Mouse (Mus musculus) stomach, postnatal 0 days (tissue): ENCODE measurements around the gene Odf2.

Experiments used
- CTCF ChIP-seq: IDR thresholded peaks from 2 replicates; pipeline ENCODE4 v1.5.1; 2016; ENCODE audit warnings: antibody characterized with exemption, low read depth, mild to moderate bottlenecking, moderate library complexity
- EP300 ChIP-seq: optimal IDR thresholded peaks from 2 replicates; pipeline ENCODE3; 2016; ENCODE audit warnings: antibody characterized with exemption

DNA sequence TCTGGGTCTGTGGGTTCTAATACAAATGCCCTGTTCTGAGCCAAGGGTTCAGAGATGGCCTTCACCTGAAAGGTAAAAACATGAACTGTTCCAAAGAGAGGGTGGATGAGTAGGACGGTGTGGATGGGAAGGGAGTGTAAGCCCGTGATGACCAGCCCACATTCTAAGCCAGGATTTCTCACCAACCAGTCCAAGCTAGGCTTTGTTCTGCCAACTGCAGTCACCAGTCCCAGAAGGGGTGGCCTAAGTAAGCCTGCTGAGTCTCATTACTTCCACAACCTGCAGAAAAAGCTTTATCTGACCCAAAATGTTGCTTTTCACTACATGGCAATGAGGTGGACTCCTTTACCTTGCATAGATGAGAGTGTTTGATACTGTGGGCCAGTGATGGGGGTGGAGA lies 44.9 kb upstream of the Odf2 start:
- TF ChIP-seq CTCF: no peak
- TF ChIP-seq EP300: no peak
